Mouse (Mus musculus): ENCODE measurements at regions not wholly inside any gene's neighbourhood (a gene's known extent, or its start where the extent isn't known, plus 50 kb on each side); places are given as distances from the start of the nearest gene placed in this dataset.
"Not testable (repeated sequence)": the region's sequence is repeated elsewhere in the genome, so short reads cannot be mapped to it uniquely, and the experiment has no call there.

- TF ChIP-seq POLR2A (IDR thresholded peaks at IDR 0.05; ENCODE audit: control insufficient read depth, low read depth, low read length); CTCF (IDR thresholded peaks at IDR 0.05; ENCODE audit: control insufficient read depth, insufficient read depth, insufficient replicate concordance, low read depth, low read length): not testable (repeated sequence)
These were observed 290.7 kb downstream of the Gm8797 start for GRCm38 (mm10) chr3:6041325-6041724.
